Mouse (Mus musculus) erythroblast, embryonic 14.5 days (primary cell): ENCODE results near the gene Cd28. TPM values are rescaled to one million over a fixed set of nuclear protein-coding genes. Genes with fewer than 3 reads are reported as not detected.

Experiments
- H3K27me3 ChIP-seq: 2 replicates; pipeline ENCODE4 v1.6.1; 2012; ENCODE audit warnings: inconsistent platforms; ENCODE audit not compliant: control insufficient read depth
- H3K36me3 ChIP-seq: 2 replicates; pipeline ENCODE4 v1.6.1; 2012; ENCODE audit warnings: mild to moderate bottlenecking, inconsistent platforms; ENCODE audit not compliant: control insufficient read depth
- H3K4me1 ChIP-seq: 2 replicates; pipeline ENCODE4 v1.6.1; 2012; ENCODE audit warnings: inconsistent platforms; ENCODE audit not compliant: control insufficient read depth
- H3K4me3 ChIP-seq: replicated peaks from 2 replicates; pipeline ENCODE3; 2012; ENCODE audit warnings: moderate library complexity, mild to moderate bottlenecking, inconsistent platforms
- H3K9me3 ChIP-seq: 2 replicates; pipeline ENCODE4 v1.6.1; 2012; ENCODE audit warnings: low read length, inconsistent platforms, mixed read lengths; ENCODE audit not compliant: control insufficient read depth
- GATA1 ChIP-seq: IDR thresholded peaks from 2 replicates; pipeline ENCODE4 v1.6.1; 2012; ENCODE audit warnings: low read length, inconsistent platforms, mixed read lengths
- TAL1 ChIP-seq: IDR thresholded peaks from 3 replicates; pipeline ENCODE4 v1.6.1; 2012; ENCODE audit warnings: low read length, inconsistent platforms, mixed read lengths
- polyA plus RNA-seq: library from polyadenylated mRNA; stranded (reverse); fragments of >175 nt; gene quantifications from 2 replicates; pipeline ENCODE4 v1.2.3, GENCODE M21; 2012

Gene Cd28
- polyA plus RNA-seq, 1 experiment: 0.02 TPM

DNA sequence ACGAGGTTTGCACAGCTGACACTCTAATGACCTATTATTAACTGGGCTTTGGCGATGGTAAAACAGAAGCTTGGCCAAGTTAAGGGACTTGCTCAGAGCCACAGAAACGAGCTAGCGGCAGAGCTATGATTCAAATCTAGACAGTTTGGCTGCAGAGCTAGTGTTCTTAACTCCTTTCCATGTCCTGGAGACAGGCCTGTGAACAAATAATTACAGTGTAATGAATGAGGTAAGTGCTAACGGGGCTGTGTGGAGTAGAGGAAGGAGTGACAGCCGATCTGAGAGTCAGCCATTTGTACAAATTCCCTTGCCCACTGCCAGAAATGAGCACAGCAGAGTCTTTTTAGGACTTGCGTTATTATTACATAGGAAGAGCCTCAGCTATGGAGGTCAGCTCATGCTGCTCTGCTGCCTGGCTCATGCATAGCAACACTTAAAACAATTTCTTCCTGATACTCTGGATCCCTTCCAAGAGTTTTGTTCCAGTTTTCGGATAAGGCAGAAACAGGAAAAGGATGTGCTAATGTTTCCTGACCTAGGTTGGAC is 876 bp upstream of the Cd28 start:
- Histone ChIP-seq H3K4me1 (no peaks in the 10 kb centered on the region), H3K4me3 (no peak overlapping the region), H3K27me3 (no peaks in the 10 kb centered on the region), H3K9me3 (no peaks in the 10 kb centered on the region), H3K36me3 (no peaks in the 10 kb centered on the region)
- TF ChIP-seq TAL1 (no peak), GATA1 (no peak)

DNA sequence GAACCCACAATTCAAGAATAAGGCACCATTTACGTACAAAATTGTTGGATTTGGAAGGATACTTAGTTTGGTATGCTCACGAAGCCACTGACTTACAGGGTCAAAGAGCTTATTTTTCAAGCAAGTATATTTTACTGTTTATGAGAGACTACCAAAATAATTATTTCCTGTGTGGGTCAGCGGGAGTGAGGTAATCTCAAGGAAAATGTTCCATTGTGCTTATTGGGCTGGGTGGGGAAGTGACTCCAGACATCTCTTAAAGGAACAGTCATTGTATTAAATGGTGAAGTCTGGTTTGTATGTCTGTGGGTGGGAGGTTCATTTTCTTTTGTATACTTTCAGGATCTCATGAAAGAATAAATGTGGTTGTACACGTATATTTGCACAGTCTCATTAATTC is 2.0 kb downstream of the Cd28 start:
- Histone ChIP-seq H3K4me1 (no peaks in the 10 kb centered on the region), H3K27me3 (no peaks in the 10 kb centered on the region), H3K9me3 (no peaks in the 10 kb centered on the region), H3K36me3 (no peaks in the 10 kb centered on the region), H3K4me3 (no peak overlapping the region)
- no peak for TF ChIP-seq TAL1
- TF ChIP-seq GATA1: no peak

DNA sequence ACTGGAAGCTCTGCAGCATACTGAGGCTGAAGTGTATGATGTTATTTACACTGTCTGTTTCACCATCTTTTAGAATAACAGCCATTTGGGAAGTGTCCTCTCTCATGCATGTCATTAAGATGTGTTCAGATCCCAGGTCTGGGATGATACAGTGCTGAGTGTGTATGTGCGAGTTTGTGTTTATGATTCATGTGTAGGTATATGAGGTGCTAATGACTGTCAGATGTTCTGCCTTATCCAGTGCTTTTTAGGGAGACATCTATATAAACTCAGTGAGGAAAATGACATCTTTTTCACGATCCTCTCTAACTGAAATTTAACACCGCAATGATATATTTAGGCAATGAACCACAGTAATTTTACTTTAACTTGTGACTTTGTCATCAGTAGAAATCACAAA is 7.0 kb downstream of the Cd28 start:
- Histone ChIP-seq H3K36me3 (no peaks in the 10 kb centered on the region), H3K4me1 (no peaks in the 10 kb centered on the region), H3K4me3 (no peak overlapping the region), H3K9me3 (no peaks in the 10 kb centered on the region), H3K27me3 (no peaks in the 10 kb centered on the region)
- TF ChIP-seq TAL1: no peak
- no peak for TF ChIP-seq GATA1

DNA sequence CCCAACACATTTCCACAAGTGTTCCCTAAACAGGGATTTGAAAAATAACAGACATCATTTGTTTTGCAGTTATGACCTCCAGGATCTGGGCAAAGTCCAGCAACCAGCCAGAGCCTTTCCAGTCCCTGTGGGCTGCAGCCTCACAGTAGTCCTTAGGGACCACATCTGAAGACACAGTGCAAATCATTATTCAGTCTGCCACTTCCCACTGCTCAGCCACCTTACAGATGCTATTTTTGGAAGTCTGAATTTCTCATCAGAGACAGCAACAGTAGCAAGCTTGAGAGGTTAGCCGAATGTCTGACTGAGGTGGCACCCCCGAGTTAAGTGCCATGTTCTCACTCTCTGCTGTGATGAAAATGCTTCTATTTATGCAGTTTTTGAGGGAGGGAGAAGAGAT is 15.3 kb downstream of the Cd28 start:
- no peak for TF ChIP-seq TAL1
- no peak for TF ChIP-seq GATA1
- no peaks in the 10 kb centered on the region for H3K4me1 ChIP-seq
- H3K9me3 ChIP-seq: no peaks in the 10 kb centered on the region
- H3K4me3 ChIP-seq: no peak overlapping the region
- no peaks in the 10 kb centered on the region for H3K36me3 ChIP-seq
- no peaks in the 10 kb centered on the region for H3K27me3 ChIP-seq

DNA sequence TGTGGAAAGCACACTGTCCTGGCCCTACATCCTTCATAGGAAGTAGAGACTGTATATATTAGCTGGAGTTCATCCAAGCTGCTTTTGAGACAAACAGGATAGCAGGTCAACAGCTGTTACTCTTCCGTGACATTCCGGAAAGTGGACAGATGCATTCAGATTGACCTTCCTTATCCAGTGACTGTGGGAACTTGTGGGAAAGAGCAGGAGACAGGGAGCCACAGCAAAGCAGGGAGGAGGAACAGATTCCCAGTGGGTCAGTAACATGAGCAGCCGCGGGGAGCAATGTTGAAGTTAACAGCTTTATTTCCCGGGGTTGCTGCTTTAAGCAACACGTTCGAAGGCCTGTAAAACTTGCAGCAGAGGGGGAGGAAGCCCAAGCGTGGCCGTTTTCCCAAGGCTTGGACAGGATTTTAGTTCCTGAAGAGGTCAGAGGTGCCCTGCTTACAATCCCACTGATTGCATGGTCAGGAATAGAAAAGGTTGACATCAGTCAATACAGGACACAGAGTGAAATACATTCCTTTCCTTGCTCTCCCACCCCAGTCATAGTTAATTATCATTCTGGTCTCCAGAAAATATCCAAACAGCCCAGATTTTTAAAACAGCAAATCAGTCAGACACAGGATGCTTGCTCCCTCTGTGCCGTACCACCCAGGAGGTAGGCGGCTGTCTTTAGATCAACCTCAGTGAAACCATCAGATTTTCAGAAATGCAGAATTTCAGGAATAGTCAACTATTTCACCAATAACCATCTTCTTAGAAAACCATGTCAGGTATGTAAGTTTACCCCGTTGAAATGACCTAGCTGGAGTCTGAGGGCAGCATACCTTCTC is 18.7 kb downstream of the Cd28 start:
- no peak overlapping the region for H3K4me3 ChIP-seq
- no peaks in the 10 kb centered on the region for H3K4me1 ChIP-seq
- no peaks in the 10 kb centered on the region for H3K27me3 ChIP-seq
- H3K36me3 ChIP-seq: no peaks in the 10 kb centered on the region
- TF ChIP-seq TAL1 (no peak), GATA1 (no peak)
- H3K9me3 ChIP-seq: no peaks in the 10 kb centered on the region

DNA sequence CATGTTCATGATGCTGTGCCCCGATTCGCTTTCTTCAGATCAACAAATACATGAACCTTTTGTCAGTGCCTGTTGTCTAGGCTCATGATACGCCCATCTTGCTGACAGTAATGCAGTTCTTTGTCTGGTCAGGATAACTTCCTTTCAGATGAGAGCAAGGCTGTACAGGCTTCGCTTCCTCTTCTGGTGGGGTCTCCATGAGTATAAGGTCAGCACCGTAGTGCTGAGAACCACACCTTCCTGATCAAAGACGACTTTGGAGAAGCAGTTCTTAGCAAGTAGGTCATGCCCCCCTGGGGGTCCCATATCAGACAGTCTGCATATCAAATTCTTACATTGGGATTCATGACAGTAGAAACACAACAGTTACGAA is 19.3 kb downstream of the Cd28 start:
- TF ChIP-seq GATA1: no peak
- TF ChIP-seq TAL1: no peak
- Histone ChIP-seq H3K9me3 (no peaks in the 10 kb centered on the region), H3K4me1 (no peaks in the 10 kb centered on the region), H3K36me3 (no peaks in the 10 kb centered on the region), H3K4me3 (no peak overlapping the region), H3K27me3 (no peaks in the 10 kb centered on the region)

DNA sequence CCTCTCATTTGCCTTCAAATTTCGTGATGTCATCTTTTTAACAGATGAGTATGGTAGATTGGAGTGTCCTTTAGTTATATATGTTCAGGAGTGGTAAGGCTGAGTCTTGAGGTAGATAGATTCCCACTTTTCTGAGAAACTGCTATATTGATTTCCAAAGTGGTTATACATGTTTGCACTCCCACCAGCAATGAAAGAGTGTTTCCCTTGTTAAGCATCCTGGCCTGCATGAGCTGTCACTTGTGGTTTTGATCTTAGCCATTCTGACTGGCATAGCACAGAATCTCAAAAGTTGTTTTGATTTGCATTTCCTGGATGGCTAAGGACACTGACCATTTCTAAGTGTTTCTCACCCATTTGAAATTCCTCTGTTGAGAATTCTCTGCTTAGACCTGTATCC is 27.7 kb downstream of the Cd28 start:
- Histone ChIP-seq H3K4me3 (no peak overlapping the region), H3K9me3 (no peaks in the 10 kb centered on the region), H3K36me3 (no peaks in the 10 kb centered on the region), H3K4me1 (no peaks in the 10 kb centered on the region), H3K27me3 (no peaks in the 10 kb centered on the region)
- TF ChIP-seq GATA1 (no peak), TAL1 (no peak)

DNA sequence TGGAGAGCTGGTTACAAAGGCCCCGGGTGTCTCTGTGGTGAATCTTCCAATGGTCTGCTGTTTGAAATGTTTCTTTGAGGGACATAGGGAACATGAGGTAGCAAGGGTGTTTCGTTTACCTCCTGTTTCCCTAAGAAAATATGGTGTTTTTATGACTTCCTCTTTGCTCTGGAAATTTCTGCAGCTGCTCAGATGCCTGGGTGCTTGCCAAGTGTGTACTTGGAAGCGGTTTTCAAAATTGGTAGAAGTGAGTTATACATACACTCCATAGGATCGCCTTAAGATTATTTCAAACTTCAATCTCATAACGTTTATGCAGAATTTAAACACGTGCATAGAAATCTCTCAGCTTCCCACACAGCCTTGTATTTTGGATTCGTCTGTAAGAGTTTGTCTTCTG is 29.1 kb downstream of the Cd28 start:
- Histone ChIP-seq H3K9me3 (no peaks in the 10 kb centered on the region), H3K4me1 (no peaks in the 10 kb centered on the region)
- TF ChIP-seq GATA1 (no peak), TAL1 (no peak)

DNA sequence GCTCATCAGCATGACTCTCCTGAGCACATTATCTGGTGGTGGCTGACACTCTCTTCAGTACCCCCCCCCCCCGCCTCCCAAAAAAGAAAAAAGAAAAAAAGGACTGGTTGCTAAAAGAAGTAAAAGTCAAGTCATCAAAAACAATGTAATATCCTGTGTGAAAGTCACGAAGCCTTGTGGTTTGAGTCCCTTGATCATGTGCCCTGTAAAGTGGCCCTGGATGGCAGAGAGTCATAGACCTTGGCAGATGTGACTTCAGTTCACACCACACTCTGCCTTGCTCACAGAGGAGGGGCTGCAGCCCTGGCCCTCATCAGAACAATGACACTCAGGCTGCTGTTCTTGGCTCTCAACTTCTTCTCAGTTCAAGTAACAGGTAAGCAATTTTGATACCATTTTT is 29.6 kb downstream of the Cd28 start:
- Histone ChIP-seq H3K4me1 (no peaks in the 10 kb centered on the region), H3K36me3 (no peaks in the 10 kb centered on the region), H3K27me3 (no peaks in the 10 kb centered on the region), H3K4me3 (no peak overlapping the region), H3K9me3 (no peaks in the 10 kb centered on the region)
- TF ChIP-seq TAL1 (no peak), GATA1 (no peak)

More for the DNA sequence above, 29.1 kb downstream of the Cd28 start:
- no peak overlapping the region for H3K4me3 ChIP-seq
- H3K27me3 ChIP-seq: no peaks in the 10 kb centered on the region
- no peaks in the 10 kb centered on the region for H3K36me3 ChIP-seq
